Mouse (Mus musculus): ENCODE results near the gene Gamt. TPM values are rescaled to one million over a fixed set of nuclear protein-coding genes. Genes with fewer than 3 reads are reported as not detected.

The Gamt gene
- polyA plus RNA-seq, 1 experiment from 2014 or later: 18.7 TPM

DNA sequence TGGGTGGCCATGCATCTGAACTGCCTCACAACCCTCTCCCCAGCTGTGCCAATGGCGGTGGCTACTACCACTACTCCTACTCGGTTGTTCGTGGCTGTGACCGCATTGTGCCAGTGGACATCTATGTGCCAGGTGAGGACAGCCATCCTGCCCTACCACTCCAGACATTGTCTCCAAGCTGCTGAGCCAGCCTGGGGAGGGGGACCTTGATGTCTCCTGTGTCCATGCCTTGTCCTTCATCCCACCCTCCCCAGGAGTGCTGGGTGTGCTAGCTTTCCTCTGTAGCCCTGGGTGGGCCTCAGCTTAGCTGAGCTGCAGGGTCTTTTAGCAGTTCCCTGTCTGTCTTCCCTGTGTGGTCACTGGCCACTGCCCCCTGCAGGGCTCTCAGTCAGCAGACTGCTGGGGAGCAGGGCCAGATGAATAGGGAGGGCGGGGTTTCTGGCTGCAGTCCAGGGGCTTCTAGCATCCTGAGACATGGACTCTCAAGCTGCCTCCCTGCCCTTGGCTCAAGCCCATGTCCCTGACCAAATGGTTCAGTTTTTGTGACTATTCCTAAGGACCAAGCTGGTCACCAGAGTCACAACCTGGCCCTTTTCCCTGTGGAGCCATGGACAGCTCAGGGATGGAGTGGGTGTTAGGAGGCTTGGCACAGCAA is 4.8 kb downstream of the Gamt start:
- Histone ChIP-seq H3K27me3 (replicated peaks; ENCODE audit: control insufficient read depth, insufficient read depth, low read length) (no peaks in the 10 kb centered on the region), H3K9ac (ENCODE audit: low read length) (no peak overlapping the region), H3K4me2 (ENCODE audit: low read length) (no peak overlapping the region), H3K27ac (ENCODE audit: low read depth, low read length) (no peak overlapping the region), H3K9me3 (replicated peaks; ENCODE audit: control insufficient read depth, low read length) (no peaks in the 10 kb centered on the region), H3K36me3 (ENCODE audit: control insufficient read depth, insufficient read depth, low read length) (peaks cover 66% of the 10 kb centered on the region), H3K4me3 (ENCODE audit: low read depth, low read length) (no peak overlapping the region), H3K4me1 (ENCODE audit: control insufficient read depth, insufficient read depth, low read length) (peaks cover 14% of the 10 kb centered on the region)
- DNase-seq (ENCODE audit: low spot score): no peak
- ATAC-seq: no peak
- 86% methylated on average over 5 of the region's 5 CpGs for WGBS

DNA sequence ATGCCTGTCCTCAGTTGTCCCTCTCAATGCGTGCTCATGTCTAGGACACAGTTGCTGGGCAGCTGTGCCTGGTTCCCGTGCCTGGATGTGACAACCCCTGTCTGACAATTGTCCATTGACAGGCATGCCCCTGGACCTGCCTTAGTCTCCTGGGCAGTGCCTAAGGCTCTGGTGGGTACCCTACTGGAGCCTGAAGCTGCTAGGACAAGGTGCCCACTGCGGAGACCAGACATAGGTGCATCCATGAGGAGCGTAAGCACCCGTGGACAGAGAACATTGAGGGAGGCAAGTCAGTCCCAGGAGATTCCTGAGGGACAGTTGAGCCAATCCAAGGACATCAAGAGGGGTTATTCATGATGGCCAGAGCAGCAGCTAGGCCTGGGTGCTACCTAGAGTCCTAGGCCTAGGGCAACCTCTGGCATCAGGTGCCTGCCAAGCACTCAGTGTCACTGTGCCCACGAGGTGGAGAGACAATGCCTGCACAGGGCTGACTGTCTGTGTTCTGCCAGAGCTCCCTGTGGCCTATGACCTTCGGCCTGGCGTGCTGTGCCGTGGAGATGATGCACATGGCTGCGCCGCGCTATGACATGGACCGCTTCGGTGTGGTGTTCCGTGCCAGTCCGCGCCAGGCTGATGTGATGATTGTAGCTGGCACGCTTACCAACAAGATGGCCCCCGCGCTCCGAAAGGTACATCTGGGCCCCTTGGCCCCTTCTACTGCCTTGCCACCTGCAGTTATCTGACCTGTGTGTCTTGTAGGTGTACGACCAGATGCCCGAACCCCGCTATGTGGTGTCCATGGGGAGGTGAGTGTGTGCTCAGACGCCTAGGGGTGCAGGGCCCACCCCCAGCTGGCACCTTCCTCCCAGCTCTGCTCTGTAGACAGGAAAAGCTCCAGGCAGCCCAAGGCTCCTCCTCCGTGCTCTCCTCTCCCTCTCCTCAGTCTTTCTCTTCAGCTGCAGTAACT is 6.2 kb downstream of the Gamt start:
- no peak overlapping the region for H3K27ac ChIP-seq (ENCODE audit: low read depth, low read length)
- WGBS: 94% methylated on average over 26 of the region's 26 CpGs
- DNase-seq (ENCODE audit: low spot score): no peak
- H3K9me3 ChIP-seq (replicated peaks; ENCODE audit: control insufficient read depth, low read length): no peaks in the 10 kb centered on the region
- H3K27me3 ChIP-seq (replicated peaks; ENCODE audit: control insufficient read depth, insufficient read depth, low read length): no peaks in the 10 kb centered on the region
- no peak overlapping the region for H3K4me2 ChIP-seq (ENCODE audit: low read length)
- H3K36me3 ChIP-seq (ENCODE audit: control insufficient read depth, insufficient read depth, low read length): peaks cover 66% of the 10 kb centered on the region
- no peak for ATAC-seq
- H3K9ac ChIP-seq (ENCODE audit: low read length): no peak overlapping the region
- H3K4me3 ChIP-seq (ENCODE audit: low read depth, low read length): no peak overlapping the region
- peaks cover 8% of the 10 kb centered on the region for H3K4me1 ChIP-seq (ENCODE audit: control insufficient read depth, insufficient read depth, low read length)

DNA sequence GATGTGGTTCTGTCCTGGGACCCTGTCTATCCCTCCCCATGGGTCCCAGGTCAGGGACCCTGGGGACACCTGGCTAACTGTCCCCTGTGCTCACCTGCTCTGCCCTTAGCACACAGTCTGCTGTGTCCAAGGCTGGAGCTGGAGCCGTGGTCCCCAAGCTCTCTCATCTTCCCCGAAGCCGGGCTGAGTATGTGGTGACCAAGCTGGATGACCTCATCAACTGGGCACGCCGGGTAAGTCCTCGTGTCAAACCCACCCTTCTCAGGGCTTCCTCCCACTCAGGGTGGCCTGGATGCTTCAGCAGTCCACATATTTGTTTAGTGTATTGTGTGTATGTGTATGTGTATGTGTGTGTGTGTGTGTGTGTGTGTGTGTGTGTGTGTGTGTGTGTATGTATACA is 7.3 kb downstream of the Gamt start:
- no peak for DNase-seq (ENCODE audit: low spot score)
- Histone ChIP-seq H3K36me3 (ENCODE audit: control insufficient read depth, insufficient read depth, low read length) (peaks cover 59% of the 10 kb centered on the region), H3K9ac (ENCODE audit: low read length) (no peak overlapping the region), H3K9me3 (replicated peaks; ENCODE audit: control insufficient read depth, low read length) (no peaks in the 10 kb centered on the region), H3K4me2 (ENCODE audit: low read length) (no peak overlapping the region), H3K27ac (ENCODE audit: low read depth, low read length) (no peak overlapping the region), H3K27me3 (replicated peaks; ENCODE audit: control insufficient read depth, insufficient read depth, low read length) (no peaks in the 10 kb centered on the region), H3K4me3 (ENCODE audit: low read depth, low read length) (no peak overlapping the region), H3K4me1 (ENCODE audit: control insufficient read depth, insufficient read depth, low read length) (peaks cover 6% of the 10 kb centered on the region)
- WGBS: 86% methylated on average over 6 of the region's 6 CpGs
- ATAC-seq: no peak

DNA sequence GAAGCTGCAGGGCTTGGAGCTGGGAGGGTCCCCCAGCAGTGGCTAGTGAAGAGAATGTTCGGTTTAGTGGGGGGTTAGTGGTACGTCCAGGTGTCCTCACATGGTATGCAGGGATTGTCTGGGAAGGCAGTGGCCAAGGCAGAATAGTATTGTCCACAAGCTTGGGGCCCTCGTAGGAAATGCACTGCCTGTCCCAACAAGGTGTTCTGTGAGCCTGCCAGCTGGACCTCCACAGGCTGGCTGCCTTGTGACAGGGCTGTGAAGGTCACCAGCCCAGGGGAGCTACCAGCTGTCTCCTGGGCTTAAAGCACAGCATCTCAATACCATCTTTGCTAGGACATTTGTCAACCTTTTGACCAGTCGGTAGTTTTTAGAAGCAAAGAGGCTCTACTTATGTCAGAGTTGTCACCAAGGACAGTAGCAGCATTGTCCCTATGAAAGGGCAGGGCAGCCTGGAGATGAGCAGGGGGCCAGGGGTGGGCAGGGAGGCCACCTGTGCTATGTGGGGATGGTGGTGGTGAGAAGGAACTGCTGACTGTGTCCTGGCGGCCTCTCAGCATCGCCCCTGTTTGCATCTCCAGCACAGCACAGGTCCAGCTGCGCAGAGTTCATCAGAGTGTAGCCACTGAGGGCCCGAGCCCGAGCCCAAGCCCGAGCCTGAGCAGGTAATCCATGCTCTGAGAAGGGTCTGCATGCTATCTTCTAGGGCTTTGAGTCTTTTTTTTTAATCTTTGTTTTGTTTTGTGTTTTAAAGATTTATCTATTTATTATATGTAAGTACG is 8.1 kb downstream of the Gamt start:
- Histone ChIP-seq H3K4me1 (ENCODE audit: control insufficient read depth, insufficient read depth, low read length) (peaks cover 6% of the 10 kb centered on the region), H3K4me2 (ENCODE audit: low read length) (no peak overlapping the region), H3K9me3 (replicated peaks; ENCODE audit: control insufficient read depth, low read length) (no peaks in the 10 kb centered on the region), H3K9ac (ENCODE audit: low read length) (no peak overlapping the region), H3K27me3 (replicated peaks; ENCODE audit: control insufficient read depth, insufficient read depth, low read length) (no peaks in the 10 kb centered on the region), H3K4me3 (ENCODE audit: low read depth, low read length) (no peak overlapping the region), H3K27ac (ENCODE audit: low read depth, low read length) (no peak overlapping the region), H3K36me3 (ENCODE audit: control insufficient read depth, insufficient read depth, low read length) (peaks cover 50% of the 10 kb centered on the region)
- DNase-seq (ENCODE audit: low spot score) (no peak), ATAC-seq (no peak)
- 91% methylated on average over 11 of the region's 11 CpGs for WGBS

DNA sequence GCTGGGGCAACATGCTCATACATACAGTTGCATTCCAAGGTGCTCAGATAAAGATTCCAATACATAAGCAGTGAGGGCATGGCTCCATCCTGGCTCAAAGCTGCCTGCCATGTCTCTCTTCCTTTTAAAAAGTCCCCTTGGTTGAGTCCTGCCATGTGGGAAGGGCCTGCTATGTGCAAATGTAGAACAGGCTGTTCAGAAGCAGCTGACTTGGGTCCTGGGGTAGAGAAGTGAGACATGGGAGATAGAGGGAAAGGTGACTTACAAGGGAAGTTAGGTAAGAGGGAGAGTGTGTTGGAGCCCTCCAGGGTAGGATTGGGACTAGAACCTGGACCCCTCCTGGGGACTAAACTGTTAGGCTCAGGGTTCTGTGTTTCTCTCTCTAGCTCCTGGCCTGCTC is 8.8 kb downstream of the Gamt start:
- Histone ChIP-seq H3K27ac (ENCODE audit: low read depth, low read length) (no peak overlapping the region), H3K27me3 (replicated peaks; ENCODE audit: control insufficient read depth, insufficient read depth, low read length) (no peaks in the 10 kb centered on the region), H3K9ac (ENCODE audit: low read length) (no peak overlapping the region), H3K9me3 (replicated peaks; ENCODE audit: control insufficient read depth, low read length) (no peaks in the 10 kb centered on the region), H3K4me3 (ENCODE audit: low read depth, low read length) (no peak overlapping the region), H3K4me1 (ENCODE audit: control insufficient read depth, insufficient read depth, low read length) (peaks cover 6% of the 10 kb centered on the region), H3K4me2 (ENCODE audit: low read length) (no peak overlapping the region), H3K36me3 (ENCODE audit: control insufficient read depth, insufficient read depth, low read length) (peaks cover 45% of the 10 kb centered on the region)
- no peak for ATAC-seq
- DNase-seq (ENCODE audit: low spot score): no peak

DNA sequence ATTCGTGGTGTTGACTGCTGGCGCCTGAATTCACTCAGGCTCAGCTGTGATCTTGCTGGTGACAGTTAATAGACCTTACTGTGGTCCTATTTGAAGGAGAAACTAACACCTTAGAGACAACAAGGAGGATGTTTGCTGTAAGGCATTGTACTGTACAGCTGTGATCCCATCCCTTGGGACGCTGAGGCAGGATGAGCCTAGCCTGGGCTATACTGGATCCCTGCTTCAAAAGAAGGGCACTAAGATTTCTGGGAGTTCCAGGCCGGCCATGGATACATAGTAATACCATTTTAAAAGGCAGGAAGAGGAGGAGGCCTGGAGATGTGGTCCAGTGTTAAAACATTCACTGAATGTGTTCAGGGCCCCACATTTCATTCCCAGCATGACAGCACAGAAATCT is 10.2 kb downstream of the Gamt start:
- 88% methylated on average over 4 of the region's 4 CpGs for whole genome bisulfite sequencing
- DNase-seq (ENCODE audit: low spot score) (no peak), ATAC-seq (no peak)
- Histone ChIP-seq H3K4me3 (ENCODE audit: low read depth, low read length) (peak overlapping the region; percentile 64; the same call in 1 of the 2 replicates), H3K4me1 (ENCODE audit: control insufficient read depth, insufficient read depth, low read length) (peaks cover 6% of the 10 kb centered on the region), H3K27me3 (replicated peaks; ENCODE audit: control insufficient read depth, insufficient read depth, low read length) (no peaks in the 10 kb centered on the region), H3K27ac (ENCODE audit: low read depth, low read length) (no peak overlapping the region), H3K9ac (ENCODE audit: low read length) (0 out of 2 replicates have a peak overlapping the region, but pooled peaks have one; percentile 5), H3K4me2 (ENCODE audit: low read length) (peak overlapping the region; percentile 96; the same call in 1 of the 2 replicates), H3K9me3 (replicated peaks; ENCODE audit: control insufficient read depth, low read length) (no peaks in the 10 kb centered on the region), H3K36me3 (ENCODE audit: control insufficient read depth, insufficient read depth, low read length) (peaks cover 31% of the 10 kb centered on the region)

DNA sequence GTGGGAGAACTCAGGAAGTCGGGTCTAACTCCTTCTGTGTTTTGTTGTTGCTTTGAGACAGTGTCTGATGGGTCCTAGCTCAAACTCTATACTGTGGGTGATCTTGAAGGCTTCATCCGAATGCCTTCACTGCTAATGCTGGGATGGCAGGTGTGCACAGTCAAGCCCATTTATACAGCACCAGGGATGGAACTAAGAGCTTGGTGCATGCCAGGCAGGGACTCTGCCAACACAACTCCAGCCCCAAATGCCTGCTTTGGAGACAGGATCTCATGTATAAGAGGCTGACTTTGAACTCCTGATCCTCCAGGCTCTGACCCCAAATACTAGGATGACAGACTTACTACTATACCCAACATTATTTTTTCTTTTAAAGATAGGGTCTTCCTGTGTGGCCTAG is 10.8 kb downstream of the Gamt start:
- Histone ChIP-seq H3K4me3 (ENCODE audit: low read depth, low read length) (peak overlapping the region; percentile 64), H3K9me3 (replicated peaks; ENCODE audit: control insufficient read depth, low read length) (no peaks in the 10 kb centered on the region), H3K27ac (ENCODE audit: low read depth, low read length) (no peak overlapping the region), H3K9ac (ENCODE audit: low read length) (peak overlapping the region; percentile 77), H3K4me1 (ENCODE audit: control insufficient read depth, insufficient read depth, low read length) (peaks cover 6% of the 10 kb centered on the region), H3K27me3 (replicated peaks; ENCODE audit: control insufficient read depth, insufficient read depth, low read length) (no peaks in the 10 kb centered on the region), H3K4me2 (ENCODE audit: low read length) (peak overlapping the region; percentile 96), H3K36me3 (ENCODE audit: control insufficient read depth, insufficient read depth, low read length) (peaks cover 26% of the 10 kb centered on the region)
- 35% methylated on average over 2 of the region's 2 CpGs for WGBS
- no peak for ATAC-seq
- no peak for DNase-seq (ENCODE audit: low spot score)

DNA sequence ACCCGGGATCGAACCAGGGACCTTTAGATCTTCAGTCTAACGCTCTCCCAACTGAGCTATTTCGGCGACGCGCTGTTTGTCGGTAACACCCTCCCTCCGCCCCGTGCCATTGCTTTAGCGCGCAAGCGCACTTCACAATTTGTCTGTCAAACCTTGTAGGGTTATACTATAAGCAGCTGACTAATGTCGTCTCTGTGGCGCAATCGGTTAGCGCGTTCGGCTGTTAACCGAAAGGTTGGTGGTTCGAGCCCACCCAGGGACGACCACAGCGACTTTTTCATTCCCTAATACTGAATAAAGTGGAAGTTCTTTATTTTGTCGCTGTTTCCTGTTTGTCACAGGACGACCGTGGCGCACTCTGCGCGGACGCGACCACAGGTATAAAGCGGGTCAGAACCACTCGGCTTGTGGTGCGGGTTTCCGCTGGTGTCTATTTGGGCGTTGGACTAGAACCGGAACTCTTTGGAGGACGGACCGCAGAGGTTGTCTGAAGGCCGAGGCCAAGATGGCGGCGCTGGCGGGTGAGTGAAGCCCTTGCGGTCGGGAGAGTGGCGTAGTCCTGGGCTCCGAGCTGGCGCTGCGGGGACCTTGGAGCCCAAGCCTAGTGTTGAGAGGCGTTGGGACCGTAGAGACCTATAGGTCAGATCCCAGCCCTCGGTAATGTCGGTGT is 11.7 kb downstream of the Gamt start, which contains the start of gene Ndufs7:
Ndufs7 (plus strand) TSS at position 151 of the 670 bp plus-strand sequence.
- Histone ChIP-seq H3K27ac (ENCODE audit: low read depth, low read length) (peak within 1 kb of the TSS; percentile 87), H3K4me2 (ENCODE audit: low read length) (peak within 1 kb of the TSS; percentile 96), H3K4me1 (ENCODE audit: control insufficient read depth, insufficient read depth, low read length) (peaks cover 6% of the 10 kb centered on the region), H3K9ac (ENCODE audit: low read length) (peak within 1 kb of the TSS; percentile 77), H3K9me3 (replicated peaks; ENCODE audit: control insufficient read depth, low read length) (no peaks in the 10 kb centered on the region), H3K4me3 (ENCODE audit: low read depth, low read length) (peak within 1 kb of the TSS; percentile 64), H3K36me3 (ENCODE audit: control insufficient read depth, insufficient read depth, low read length) (peaks cover 21% of the 10 kb centered on the region), H3K27me3 (replicated peaks; ENCODE audit: control insufficient read depth, insufficient read depth, low read length) (no peaks in the 10 kb centered on the region)
- peak; percentile 96 for DNase-seq (ENCODE audit: low spot score)
- under 1% methylated on average over 53 of the region's 53 CpGs for WGBS
- peak; percentile 89 for ATAC-seq

Data from forebrain, embryonic 14.5 days (tissue).